Mouse (Mus musculus): ENCODE results near the gene Atxn7. TPM values are rescaled to one million over a fixed set of nuclear protein-coding genes. Genes with fewer than 3 reads are reported as not detected.
A peak's percentile ranks its signal among the peaks of the same experiment; 100 is the strongest.

Gene Atxn7
- polyA plus RNA-seq, 1 experiment from 2014 or later = 3.0 TPM

GRCm38 (mm10) chr14:13960482-13961325 lies 536 bp upstream of the Atxn7 start:
- Histone ChIP-seq H3K36me3 (peaks cover 15% of the 10 kb centered on the region), H3K9me3 (replicated peaks) (no peaks in the 10 kb centered on the region), H3K27ac (peak overlapping the region; percentile 100), H3K4me1 (peaks cover 15% of the 10 kb centered on the region), H3K27me3 (ENCODE audit: low read depth, poor library complexity, severe bottlenecking) (no peaks in the 10 kb centered on the region), H3K4me3 (peak overlapping the region; percentile 94)
- under 1% methylated on average over 74 of the region's 75 CpGs for WGBS
- peak; percentile 79 for DNase-seq (ENCODE audit: low spot score)

- Histone ChIP-seq H3K27me3 (ENCODE audit: low read depth, poor library complexity, severe bottlenecking) (no peaks in the 10 kb centered on the region), H3K27ac (no peak overlapping the region), H3K9me3 (replicated peaks) (no peaks in the 10 kb centered on the region), H3K36me3 (peaks cover under 1% of the 10 kb centered on the region), H3K4me1 (peaks cover 15% of the 10 kb centered on the region), H3K4me3 (no peak overlapping the region)
- no peak for DNase-seq (ENCODE audit: low spot score)
- WGBS = 94% methylated on average over 6 of the region's 6 CpGs
Observed at GRCm38 (mm10) chr14:13962476-13962875, 1.2 kb downstream of the Atxn7 start.

DNA sequence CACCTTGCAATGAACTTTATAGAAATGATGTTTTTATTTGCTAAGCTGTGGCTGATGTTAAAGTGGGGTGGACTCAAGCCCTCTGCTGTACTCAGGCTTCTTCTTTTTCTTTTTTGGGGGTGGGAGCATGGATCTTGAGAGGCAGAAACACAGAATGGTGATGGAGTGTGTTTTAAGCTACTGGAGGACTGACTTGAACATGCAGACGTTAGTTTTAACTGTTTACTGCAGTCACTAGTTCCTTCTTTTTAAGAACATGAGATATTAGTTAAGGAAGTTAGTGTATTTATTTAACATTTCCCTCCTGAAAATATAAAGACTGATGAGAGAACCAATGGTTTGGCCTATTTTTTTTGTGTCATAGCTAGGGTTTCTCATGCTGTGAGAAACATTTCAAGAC lies 2.3 kb downstream of the Atxn7 start:
- Histone ChIP-seq H3K9me3 (replicated peaks) (no peaks in the 10 kb centered on the region), H3K36me3 (no peaks in the 10 kb centered on the region), H3K27me3 (ENCODE audit: low read depth, poor library complexity, severe bottlenecking) (no peaks in the 10 kb centered on the region), H3K4me1 (peaks cover 15% of the 10 kb centered on the region), H3K4me3 (no peak overlapping the region), H3K27ac (no peak overlapping the region)
- DNase-seq (ENCODE audit: low spot score) = no peak
- 85% methylated on average over 1 of the region's 1 CpGs for WGBS

DNA sequence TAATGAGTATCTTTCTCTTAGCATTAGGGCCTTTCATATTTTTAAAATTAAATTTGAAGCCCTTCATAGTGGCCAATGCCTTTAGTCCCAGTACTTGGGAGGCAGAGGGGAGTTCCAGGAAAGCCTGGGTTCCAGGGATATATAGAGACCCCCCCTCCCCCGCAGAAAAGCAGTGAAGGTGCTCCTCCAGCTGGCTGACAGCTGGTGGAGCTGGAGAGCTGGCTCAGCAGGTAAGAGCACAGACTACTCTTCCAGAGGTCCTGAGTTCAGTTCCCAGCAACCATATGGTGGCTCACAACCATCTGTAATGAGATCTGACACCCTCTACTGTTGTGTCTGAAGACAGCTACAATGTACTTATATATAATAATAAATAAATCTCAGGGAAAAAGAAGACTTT lies 6.4 kb downstream of the Atxn7 start:
- H3K27ac ChIP-seq = no peak overlapping the region
- WGBS = 28% methylated on average over 1 of the region's 1 CpGs
- no peaks in the 10 kb centered on the region for H3K27me3 ChIP-seq (ENCODE audit: low read depth, poor library complexity, severe bottlenecking)
- H3K36me3 ChIP-seq = no peaks in the 10 kb centered on the region
- H3K4me3 ChIP-seq = no peak overlapping the region
- no peaks in the 10 kb centered on the region for H3K9me3 ChIP-seq (replicated peaks)
- no peak for DNase-seq (ENCODE audit: low spot score)
- H3K4me1 ChIP-seq = peaks cover 16% of the 10 kb centered on the region

DNA sequence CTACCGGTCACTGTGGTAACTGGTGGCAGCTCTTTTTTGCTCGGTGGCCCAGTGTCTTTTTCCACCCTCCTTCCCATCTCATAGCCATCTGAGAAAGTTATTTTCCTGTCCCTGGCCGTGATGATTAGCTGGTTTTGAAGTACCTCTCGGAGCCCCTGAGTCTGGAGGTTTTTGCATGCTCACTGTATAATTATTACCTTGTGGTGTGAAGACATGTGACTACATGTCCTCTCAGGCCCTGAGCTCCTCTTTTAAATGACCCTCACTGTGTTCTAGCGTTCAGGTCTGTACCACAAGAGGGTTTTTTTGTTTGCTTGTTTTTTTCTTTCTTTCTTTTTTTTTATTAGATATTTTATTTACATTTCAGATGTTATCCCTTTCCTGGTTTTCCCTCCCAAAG lies 7.2 kb downstream of the Atxn7 start:
- Histone ChIP-seq H3K27ac (no peak overlapping the region), H3K27me3 (ENCODE audit: low read depth, poor library complexity, severe bottlenecking) (no peaks in the 10 kb centered on the region), H3K4me1 (peaks cover 16% of the 10 kb centered on the region), H3K36me3 (no peaks in the 10 kb centered on the region), H3K9me3 (replicated peaks) (no peaks in the 10 kb centered on the region), H3K4me3 (no peak overlapping the region)
- no peak for DNase-seq (ENCODE audit: low spot score)
- 70% methylated on average over 5 of the region's 5 CpGs for WGBS

DNA sequence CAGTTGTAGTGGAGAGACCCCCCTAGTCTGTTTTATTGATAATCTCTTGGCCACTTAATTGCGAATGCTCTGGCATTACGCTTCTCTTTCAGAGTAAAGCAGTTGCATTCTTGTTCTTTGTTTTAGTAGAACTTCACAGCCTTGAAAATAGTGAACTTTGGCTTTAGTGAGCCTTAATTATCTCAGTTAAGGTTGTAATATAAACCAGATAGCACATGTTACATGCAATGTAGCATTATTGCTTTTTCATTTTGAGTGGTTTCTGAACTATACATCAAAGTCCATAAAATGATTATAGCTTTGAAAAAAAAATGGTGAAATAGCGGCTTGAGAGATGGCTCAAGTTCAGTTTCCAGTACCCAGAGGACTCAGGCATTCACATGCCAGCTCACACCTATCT lies 9.3 kb downstream of the Atxn7 start:
- no peaks in the 10 kb centered on the region for H3K9me3 ChIP-seq (replicated peaks)
- no peak for DNase-seq (ENCODE audit: low spot score)
- no peak overlapping the region for H3K27ac ChIP-seq
- peaks cover 16% of the 10 kb centered on the region for H3K4me1 ChIP-seq
- no peaks in the 10 kb centered on the region for H3K27me3 ChIP-seq (ENCODE audit: low read depth, poor library complexity, severe bottlenecking)
- H3K36me3 ChIP-seq = no peaks in the 10 kb centered on the region
- WGBS = 77% methylated on average over 3 of the region's 3 CpGs
- no peak overlapping the region for H3K4me3 ChIP-seq

GRCm38 (mm10) chr14:13971644-13972234 lies 10.5 kb downstream of the Atxn7 start:
- no peak for DNase-seq (ENCODE audit: low spot score)
- peaks cover 16% of the 10 kb centered on the region for H3K4me1 ChIP-seq
- WGBS = 52% methylated on average over 6 of the region's 6 CpGs
- no peak overlapping the region for H3K4me3 ChIP-seq
- H3K27me3 ChIP-seq (ENCODE audit: low read depth, poor library complexity, severe bottlenecking) = no peaks in the 10 kb centered on the region
- no peaks in the 10 kb centered on the region for H3K9me3 ChIP-seq (replicated peaks)
- H3K36me3 ChIP-seq = no peaks in the 10 kb centered on the region
- H3K27ac ChIP-seq = 0 out of 2 replicates have a peak overlapping the region, but pooled peaks have one; percentile 14

- Histone ChIP-seq H3K36me3 (no peaks in the 10 kb centered on the region), H3K27ac (no peak overlapping the region), H3K27me3 (ENCODE audit: low read depth, poor library complexity, severe bottlenecking) (no peaks in the 10 kb centered on the region), H3K9me3 (replicated peaks) (no peaks in the 10 kb centered on the region), H3K4me1 (no peaks in the 10 kb centered on the region), H3K4me3 (no peak overlapping the region)
- DNase-seq (ENCODE audit: low spot score) = no peak
- WGBS = 81% methylated on average over 1 of the region's 1 CpGs
Observed at GRCm38 (mm10) chr14:13977498-13977897, 16.3 kb downstream of the Atxn7 start.

GRCm38 (mm10) chr14:13981286-13981685 lies 20.0 kb downstream of the Atxn7 start:
- Histone ChIP-seq H3K4me1 (no peaks in the 10 kb centered on the region), H3K36me3 (no peaks in the 10 kb centered on the region), H3K9me3 (replicated peaks) (no peaks in the 10 kb centered on the region), H3K27ac (no peak overlapping the region), H3K4me3 (no peak overlapping the region), H3K27me3 (ENCODE audit: low read depth, poor library complexity, severe bottlenecking) (no peaks in the 10 kb centered on the region)
- WGBS = 61% methylated on average over 2 of the region's 2 CpGs
- no peak for DNase-seq (ENCODE audit: low spot score)

- WGBS = 62% methylated on average over 2 of the region's 2 CpGs
- H3K4me1 ChIP-seq = no peaks in the 10 kb centered on the region
- no peak for DNase-seq (ENCODE audit: low spot score)
Observed at GRCm38 (mm10) chr14:13982174-13982573, 20.9 kb downstream of the Atxn7 start.

DNA sequence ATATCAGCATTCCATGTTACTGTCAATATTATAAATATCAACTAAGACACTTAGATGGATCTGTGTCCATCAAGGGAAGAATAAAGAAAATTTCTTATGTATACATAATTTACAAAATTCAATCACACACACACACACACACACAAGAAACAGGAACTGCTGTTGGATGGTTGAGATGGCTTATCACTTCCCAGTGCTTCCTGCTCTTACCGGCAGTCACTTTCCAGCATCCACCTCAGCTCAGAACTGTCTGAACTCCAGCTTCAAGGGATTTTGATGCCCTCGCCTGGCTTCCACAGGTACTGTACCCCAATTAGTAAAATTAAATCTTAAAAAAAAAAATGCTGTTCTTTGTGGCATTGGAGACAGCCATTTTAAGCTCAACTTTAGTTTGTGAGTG lies 27.2 kb downstream of the Atxn7 start:
- no peaks in the 10 kb centered on the region for H3K9me3 ChIP-seq (replicated peaks)
- H3K4me1 ChIP-seq = no peaks in the 10 kb centered on the region
- no peak overlapping the region for H3K4me3 ChIP-seq
- H3K27me3 ChIP-seq (ENCODE audit: low read depth, poor library complexity, severe bottlenecking) = no peaks in the 10 kb centered on the region
- WGBS = 61% methylated on average over 2 of the region's 2 CpGs
- H3K36me3 ChIP-seq = no peaks in the 10 kb centered on the region
- H3K27ac ChIP-seq = no peak overlapping the region
- no peak for DNase-seq (ENCODE audit: low spot score)

More at GRCm38 (mm10) chr14:13982174-13982573, 20.9 kb downstream of the Atxn7 start:
- no peaks in the 10 kb centered on the region for H3K27me3 ChIP-seq (ENCODE audit: low read depth, poor library complexity, severe bottlenecking)
- H3K9me3 ChIP-seq (replicated peaks) = no peaks in the 10 kb centered on the region
- H3K4me3 ChIP-seq = no peak overlapping the region
- H3K36me3 ChIP-seq = no peaks in the 10 kb centered on the region
- no peak overlapping the region for H3K27ac ChIP-seq

DNA sequence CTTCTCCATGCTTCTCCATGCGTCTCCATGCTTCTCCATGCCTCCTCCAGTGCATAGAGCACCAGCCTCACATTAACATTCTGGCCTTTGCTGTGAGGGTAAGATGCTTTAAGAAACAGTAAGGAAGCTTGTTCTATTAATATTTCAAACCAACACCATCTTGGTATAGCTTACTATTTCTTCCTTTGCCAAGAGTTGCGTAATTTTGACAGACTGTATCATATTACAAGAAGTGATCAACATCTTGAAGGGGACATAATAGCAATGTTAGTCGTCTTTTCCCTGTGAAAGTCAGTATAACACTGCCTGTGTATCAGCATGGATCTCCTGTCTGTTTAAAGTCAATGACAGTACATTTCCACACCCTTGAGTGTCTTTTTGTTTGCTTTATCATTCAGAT lies 29.5 kb downstream of the Atxn7 start:
- no peaks in the 10 kb centered on the region for H3K27me3 ChIP-seq (ENCODE audit: low read depth, poor library complexity, severe bottlenecking)
- no peaks in the 10 kb centered on the region for H3K4me1 ChIP-seq
- no peak overlapping the region for H3K4me3 ChIP-seq
- no peak for DNase-seq (ENCODE audit: low spot score)
- no peaks in the 10 kb centered on the region for H3K9me3 ChIP-seq (replicated peaks)
- H3K36me3 ChIP-seq = no peaks in the 10 kb centered on the region
- 93% methylated on average over 3 of the region's 3 CpGs for WGBS
- H3K27ac ChIP-seq = no peak overlapping the region

DNA sequence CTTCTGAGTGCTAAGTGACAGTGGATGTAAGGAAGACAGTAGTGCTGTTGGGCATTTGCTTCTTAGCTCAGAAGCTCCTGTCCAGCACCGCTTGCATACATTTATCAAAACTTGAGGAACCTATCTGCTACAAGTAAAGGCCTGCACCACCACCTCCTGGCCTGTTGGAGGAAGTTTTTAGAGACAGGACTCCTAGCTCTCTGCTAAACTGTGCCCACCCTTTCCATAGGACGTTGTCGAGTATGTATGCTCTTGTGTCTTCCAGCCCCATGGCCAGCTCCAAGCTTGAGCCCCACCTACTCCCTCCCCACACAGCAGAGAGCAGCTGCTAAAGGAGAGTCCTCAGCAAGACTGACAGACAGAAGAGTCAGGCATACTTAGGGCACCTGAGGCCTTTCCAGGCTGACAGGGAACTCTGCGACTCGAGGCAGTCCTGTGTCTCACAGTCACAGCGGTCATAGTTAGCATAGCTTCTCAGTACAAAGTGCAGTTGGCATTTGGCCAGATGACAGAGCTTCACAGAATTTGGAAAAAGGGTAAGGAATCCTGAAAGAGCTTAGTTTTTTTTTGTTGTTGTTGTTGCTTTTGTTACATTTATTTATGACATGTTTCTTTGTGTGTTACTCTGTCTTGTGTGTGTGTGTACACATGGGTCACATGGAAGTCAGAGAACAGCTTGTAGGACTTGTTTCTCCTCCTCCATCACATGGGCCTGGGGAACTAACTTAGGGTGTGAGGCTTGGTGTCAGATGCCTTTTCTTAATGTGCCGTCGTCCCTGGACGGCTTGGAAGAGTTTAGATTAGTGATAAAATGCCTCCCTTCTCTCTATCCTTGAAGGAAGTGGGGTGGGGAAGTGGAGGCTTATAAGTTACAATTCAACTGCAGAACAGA lies 34.2 kb downstream of the Atxn7 start:
- Histone ChIP-seq H3K4me3 (no peak overlapping the region), H3K36me3 (no peaks in the 10 kb centered on the region), H3K9me3 (replicated peaks) (no peaks in the 10 kb centered on the region), H3K27ac (no peak overlapping the region), H3K27me3 (ENCODE audit: low read depth, poor library complexity, severe bottlenecking) (no peaks in the 10 kb centered on the region), H3K4me1 (no peaks in the 10 kb centered on the region)
- no peak for DNase-seq (ENCODE audit: low spot score)
- WGBS = 76% methylated on average over 9 of the region's 9 CpGs
